8 mouse cellular contexts compared by ENCODE assay signal in the genomic region with DNA sequence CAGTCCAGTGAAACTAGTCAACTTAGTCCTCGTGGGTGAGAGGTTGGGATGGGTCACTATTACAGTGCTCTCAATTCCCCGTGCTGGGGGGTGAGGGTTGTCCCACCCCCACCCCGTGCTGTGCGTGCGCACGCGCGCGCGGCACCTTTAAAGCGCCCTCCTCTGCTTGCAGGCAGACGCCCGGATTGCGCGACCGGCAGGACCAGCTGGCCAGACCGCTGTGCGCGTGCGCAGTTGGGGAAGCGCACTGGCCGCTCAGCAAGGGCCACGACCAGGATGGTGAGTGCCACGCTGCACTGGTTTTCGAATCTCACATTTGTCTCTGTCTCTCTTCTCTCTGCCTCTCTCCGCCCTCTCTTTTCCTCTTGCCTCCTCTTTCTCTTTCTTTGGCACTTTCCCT. TPM values are rescaled to one million over a fixed set of nuclear protein-coding genes. Genes with fewer than 3 reads are reported as not detected.
DNase-seq lines count a peak whose midpoint lies in the region; ATAC-seq and TF ChIP-seq lines count a peak whose summit lies in the region.

TSS of gene Hapln4 (plus strand) at position 173 of the 400 bp plus-strand sequence.

- H3K9me3 ChIP-seq in hindbrain, embryonic 11.5 days (ENCODE audit: control insufficient read depth, low read length): no peaks in the 10 kb centered on the region

- H3K4me3 ChIP-seq in hindbrain, embryonic 11.5 days (ENCODE audit: low read depth, low read length): peak within 1 kb of the TSS; percentile 35
- H3K4me3 ChIP-seq in small intestine, adult 2 months (ENCODE audit: low read depth, low read length): peak within 1 kb of the TSS; percentile 61

- TF ChIP-seq POLR2A in small intestine, adult 2 months (IDR thresholded peaks at IDR 0.05; ENCODE audit: low read depth, low read length): no peak

- ATAC-seq in hindbrain, embryonic 11.5 days (ENCODE audit: low FRiP score): peak; percentile 33; the same call in 1 of the 2 replicates

- peak within 1 kb of the TSS; percentile 63 for H3K4me2 ChIP-seq in hindbrain, embryonic 11.5 days (replicated peaks; ENCODE audit: low read depth, low read length)

- peaks cover 56% of the 10 kb centered on the region for H3K27me3 ChIP-seq in hindbrain, embryonic 11.5 days (ENCODE audit: control insufficient read depth, insufficient read depth, low read length)
- H3K27me3 ChIP-seq in small intestine, adult 2 months (ENCODE audit: control insufficient read depth, insufficient read depth, low read length): peaks cover 36% of the 10 kb centered on the region

- no peaks in the 10 kb centered on the region for H3K36me3 ChIP-seq in hindbrain, embryonic 11.5 days (ENCODE audit: control insufficient read depth, insufficient read depth, low read length)
- peaks cover 16% of the 10 kb centered on the region for H3K36me3 ChIP-seq in small intestine, adult 2 months (ENCODE audit: control insufficient read depth, insufficient read depth, low read length)

- peak within 1 kb of the TSS; percentile 31 for H3K9ac ChIP-seq in hindbrain, embryonic 11.5 days (ENCODE audit: low read depth, low read length)

- DNase-seq in 3T3-L1 (ENCODE audit: low read depth, low spot score) (peak; percentile 72), NIH3T3 (ENCODE audit: low read depth) (peak; percentile 81)
- peak; percentile 80 for DNase-seq in embryo, embryonic 10.5 days (ENCODE audit: low spot score)
- DNase-seq in hindbrain, embryonic 11.5 days (ENCODE audit: low spot score): peak; percentile 79
- DNase-seq in layer of hippocampus, postnatal 14 days (ENCODE audit: low spot score in 2 of 2): no peak
- DNase-seq in lung, postnatal 25 days (ENCODE audit: low spot score): peak; percentile 10
- DNase-seq in thymus, postnatal 36 days: no peak

- TF ChIP-seq CTCF in small intestine, adult 2 months (IDR thresholded peaks at IDR 0.05; ENCODE audit: extremely low read depth, insufficient read length, insufficient replicate concordance, low read depth, low read length): no peak

- H3K4me1 ChIP-seq in hindbrain, embryonic 11.5 days (replicated peaks; ENCODE audit: control insufficient read depth, insufficient read depth, low read length): peaks cover 13% of the 10 kb centered on the region
- peaks cover 20% of the 10 kb centered on the region for H3K4me1 ChIP-seq in small intestine, adult 2 months (ENCODE audit: control insufficient read depth, insufficient read depth, insufficient read length, low read length)

- under 1% methylated on average over 24 of the region's 26 CpGs for WGBS in hindbrain, embryonic 11.5 days
- WGBS in small intestine, adult 2 months: 1% methylated on average over 26 of the region's 26 CpGs

- no peak within 1 kb of the TSS for H3K27ac ChIP-seq in hindbrain, embryonic 11.5 days (ENCODE audit: low read depth, low read length)
- H3K27ac ChIP-seq in small intestine, adult 2 months (ENCODE audit: insufficient read depth, low read depth, low read length): no peak within 1 kb of the TSS

RNA-seq across cellular contexts. Expression of gene Hapln4, which starts in this region (rescaled TPM):
- polyA plus RNA-seq in hindbrain, embryonic 11.5 days (2014; fragmentation: Nextera tagmentation; extraction: Ambion mirVana): 0.22 TPM in 1 of 2 replicates, not detected in the other
- 10 to 100 TPM; 29.7 to 35.4 TPM for total RNA-seq in layer of hippocampus, postnatal 14 days (2021)
- polyA plus RNA-seq in small intestine, adult 2 months (2012; rRNA removed): 0.53 and 2.5 TPM in 2 replicates

Comparison
In these comparisons a context has a peak if more than half of its experiments do, and no peak if none do; other contexts are left out.
1. Peak in DNase-seq, ATAC-seq, H3K4me3 ChIP-seq, H3K9ac ChIP-seq and H3K4me2 ChIP-seq in hindbrain, embryonic 11.5 days; RNA of the gene not detected or under 1 TPM.
2. DNase-seq: peak in 3T3-L1 (single experiment), NIH3T3 (single experiment), embryo, embryonic 10.5 days (single experiment) and lung, postnatal 25 days (single experiment); none in layer of hippocampus, postnatal 14 days (0 of 2) and thymus, postnatal 36 days (0 of 2).